ENCODE assay signal across 14 mouse cellular contexts in the genomic region with DNA sequence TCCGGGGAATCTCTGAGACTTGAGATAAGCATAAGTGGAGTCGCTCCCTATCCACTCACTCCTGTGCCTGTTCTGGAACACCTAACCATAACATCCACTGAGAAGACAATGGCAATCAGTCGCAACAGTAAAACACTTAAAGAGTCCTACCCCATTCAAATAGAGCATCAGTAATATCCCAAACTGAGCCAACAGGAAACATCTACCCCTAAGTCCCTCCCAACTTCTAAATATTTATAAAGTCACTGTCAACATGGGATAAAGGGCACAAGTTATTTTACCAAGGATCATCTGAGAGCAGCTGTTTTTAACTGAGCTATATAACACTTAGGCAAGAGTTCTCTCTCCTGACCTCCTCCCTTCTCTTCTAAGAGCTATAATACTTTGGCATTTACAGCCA.
"Had no signal": no experiment of that assay in that cellular context is flagged by ENCODE, and none has a peak within 500 bp of the region (broad histone marks: within the 10 kb centered on the region; RNA-seq: fewer than 3 reads in every experiment).

No protein-coding gene starts in this region.

- H3K4me3 ChIP-seq: limb, embryonic 10.5 days; liver, embryonic 12.5 days; lung, embryonic 15.5 days; megakaryocyte, embryonic 14.5 days; midbrain, embryonic 15.5 days; neural tube, embryonic 12.5 days had no signal

- H3K4me2 ChIP-seq: liver, embryonic 12.5 days; midbrain, embryonic 11.5 days; midbrain, embryonic 15.5 days; neural tube, embryonic 12.5 days had no signal

- H3K27ac ChIP-seq: hindbrain, postnatal 0 days; limb, embryonic 10.5 days; liver, embryonic 12.5 days; lung, embryonic 15.5 days; midbrain, embryonic 15.5 days; neural tube, embryonic 12.5 days had no signal

- DNase-seq: kidney, adult 11 months; kidney, postnatal 14 days; layer of hippocampus, adult 9-11 months; right cerebral cortex, adult 18-20 months; right cerebral cortex, postnatal 25 days; thymus, postnatal 36 days had no signal

- H3K27me3 ChIP-seq: liver, embryonic 12.5 days; lung, embryonic 15.5 days; megakaryocyte, embryonic 14.5 days; midbrain, embryonic 15.5 days; neural tube, embryonic 12.5 days had no signal

- H3K36me3 ChIP-seq: limb, embryonic 10.5 days; midbrain, embryonic 15.5 days; neural tube, embryonic 12.5 days had no signal

- H3K9me3 ChIP-seq: limb, embryonic 10.5 days; liver, embryonic 12.5 days; lung, embryonic 15.5 days; megakaryocyte, embryonic 14.5 days; midbrain, embryonic 15.5 days; neural tube, embryonic 12.5 days had no signal

- H3K4me1 ChIP-seq: midbrain, embryonic 15.5 days; neural tube, embryonic 12.5 days had no signal

- ATAC-seq: liver, embryonic 12.5 days had no signal

- H3K9ac ChIP-seq: liver, embryonic 12.5 days; lung, embryonic 15.5 days; midbrain, embryonic 15.5 days; neural tube, embryonic 12.5 days had no signal
